Mouse (Mus musculus): Measurements from ENCODE around the gene Vmn2r83.

GRCm38 (mm10) chr10:79532678-79533077 is 64.1 kb downstream of the Vmn2r83 start:
- TF ChIP-seq CTCF (IDR thresholded peaks at IDR 0.05; ENCODE audit: low read depth, low read length), result no peak
- TF ChIP-seq POLR2AphosphoS5 (IDR thresholded peaks at IDR 0.05; ENCODE audit: insufficient replicate concordance, low read depth, low read length), result no peak
- TF ChIP-seq GATA1 (IDR thresholded peaks at IDR 0.05; ENCODE audit: borderline replicate concordance, low read length), result no peak
- no peak for TF ChIP-seq TAL1 (conservative IDR thresholded peaks at IDR 0.05; ENCODE audit: low read depth, low read length)
- TF ChIP-seq GATA2 (IDR thresholded peaks at IDR 0.05; ENCODE audit: borderline replicate concordance, low read depth, low read length), result no peak

All from G1E (cell line).